Mouse (Mus musculus): Measurements from ENCODE around the gene Atr.

DNA sequence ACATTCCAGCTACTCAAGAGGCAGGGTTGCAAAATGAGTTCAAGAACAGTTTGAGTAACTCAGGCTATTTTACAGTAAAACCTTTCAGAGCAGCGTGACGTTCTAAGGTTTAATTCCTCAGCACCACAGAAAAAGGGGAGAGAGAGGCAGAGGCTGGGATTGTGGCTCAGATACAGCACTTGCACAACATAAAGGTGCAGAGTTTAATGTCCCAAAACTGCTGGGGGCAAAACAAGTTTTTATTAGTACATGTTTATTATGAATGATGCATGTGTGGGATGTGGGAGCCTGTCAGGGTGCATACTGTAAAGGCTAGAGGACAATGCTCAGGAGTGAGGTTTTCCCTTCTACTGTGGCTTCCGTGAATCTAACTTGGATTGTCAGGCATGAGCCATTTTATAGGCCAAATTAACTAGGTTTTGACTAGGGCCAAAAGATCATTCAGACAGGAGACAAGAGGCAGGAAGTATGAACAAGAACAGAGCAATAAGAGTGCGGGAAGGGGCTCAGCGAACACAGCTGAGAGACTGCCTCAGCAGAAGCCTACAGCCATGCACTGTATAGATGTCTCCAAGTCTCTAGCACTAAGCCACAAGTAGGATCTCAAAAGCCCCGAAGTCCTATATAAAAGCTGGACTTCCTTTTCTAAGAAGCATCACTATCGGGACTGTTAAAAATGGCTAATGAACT lies 100.8 kb downstream of the Atr start:
- TF ChIP-seq ZNF384 (IDR thresholded peaks at IDR 0.05; ENCODE audit: low read depth, low read length) (no peak), HCFC1 (IDR thresholded peaks at IDR 0.05; ENCODE audit: borderline replicate concordance, insufficient read depth, low read length) (no peak)
